Mouse (Mus musculus) gastrocnemius, postnatal 36 days (tissue): ENCODE measurements around the gene Hic1. TPM values are rescaled to one million over a fixed set of nuclear protein-coding genes. Genes with fewer than 3 reads are reported as not detected.
"Not testable (repeated sequence)": the region's sequence is repeated elsewhere in the genome, so short reads cannot be mapped to it uniquely, and the experiment has no call there.

Experiments
- DNase-seq, 2 experiments: peaks; one replicate each; pipeline ENCODE4 v3.0.0; 2022
- intact Hi-C: fragments of 180-260 bp; cut with DNase I; formaldehyde crosslinking; loops from one replicate; pipeline ENCODE4 v1.15.1; 2025
- total RNA-seq, 2 experiments: library from RNA; stranded (reverse); gene quantifications; 2 replicates each; pipeline ENCODE4 v1.2.3; 2021

The Hic1 gene
- total RNA-seq, 2 experiments from 2014 or later = 5.1 to 7.2 TPM

DNA sequence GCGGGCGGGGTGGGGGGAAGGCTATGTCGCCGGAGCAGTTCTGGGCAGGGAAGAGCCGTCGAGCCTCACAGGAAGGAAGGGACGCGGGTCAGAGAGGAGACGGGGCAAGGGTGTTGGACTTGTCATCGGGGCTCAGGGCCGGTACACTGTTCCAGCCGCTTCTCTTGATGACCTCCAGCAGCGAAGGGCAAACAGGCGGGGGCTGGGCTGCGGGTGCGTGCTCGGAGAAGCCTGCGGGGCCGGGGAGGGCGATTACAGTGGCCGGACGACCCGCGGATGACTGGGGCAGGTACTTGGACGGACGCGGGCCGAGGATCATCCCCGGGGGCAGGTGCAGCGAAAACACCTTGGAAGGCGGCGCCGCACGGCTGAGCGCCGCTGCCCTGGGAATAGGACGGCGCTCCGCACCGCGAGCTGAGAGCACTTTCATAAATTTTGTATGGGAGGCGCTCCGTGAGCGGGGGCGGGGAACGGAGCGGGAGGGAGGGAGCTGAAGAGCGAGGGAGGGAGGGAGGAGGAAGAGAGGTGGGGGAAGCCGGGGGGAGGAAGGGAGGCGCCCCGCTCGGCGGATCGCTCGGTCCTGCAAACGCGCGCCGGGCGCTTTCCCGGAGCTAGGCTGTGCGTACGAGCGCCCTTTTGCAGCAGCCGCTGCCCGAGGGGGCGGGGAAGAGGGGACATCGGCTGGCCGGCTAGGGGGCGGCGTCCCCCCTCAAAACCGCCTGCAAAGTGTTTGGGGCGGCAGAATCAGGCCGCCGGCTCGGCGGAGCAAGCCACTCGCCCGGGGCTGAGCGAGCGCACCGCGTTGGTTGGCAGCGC is 24.1 kb upstream of the Hic1 start, which contains the start of gene Rtn4rl1:
TSS of gene Rtn4rl1 (plus strand) at position 528 of the 816 bp plus-strand sequence.
- peak; percentile 45 to 48 for DNase-seq
- intact Hi-C loops = loop anchor here (1.0 to 2.0 kb wide), 2 partner anchors 37 to 98 kb away; no protein-coding TSS in a partner anchor

DNA sequence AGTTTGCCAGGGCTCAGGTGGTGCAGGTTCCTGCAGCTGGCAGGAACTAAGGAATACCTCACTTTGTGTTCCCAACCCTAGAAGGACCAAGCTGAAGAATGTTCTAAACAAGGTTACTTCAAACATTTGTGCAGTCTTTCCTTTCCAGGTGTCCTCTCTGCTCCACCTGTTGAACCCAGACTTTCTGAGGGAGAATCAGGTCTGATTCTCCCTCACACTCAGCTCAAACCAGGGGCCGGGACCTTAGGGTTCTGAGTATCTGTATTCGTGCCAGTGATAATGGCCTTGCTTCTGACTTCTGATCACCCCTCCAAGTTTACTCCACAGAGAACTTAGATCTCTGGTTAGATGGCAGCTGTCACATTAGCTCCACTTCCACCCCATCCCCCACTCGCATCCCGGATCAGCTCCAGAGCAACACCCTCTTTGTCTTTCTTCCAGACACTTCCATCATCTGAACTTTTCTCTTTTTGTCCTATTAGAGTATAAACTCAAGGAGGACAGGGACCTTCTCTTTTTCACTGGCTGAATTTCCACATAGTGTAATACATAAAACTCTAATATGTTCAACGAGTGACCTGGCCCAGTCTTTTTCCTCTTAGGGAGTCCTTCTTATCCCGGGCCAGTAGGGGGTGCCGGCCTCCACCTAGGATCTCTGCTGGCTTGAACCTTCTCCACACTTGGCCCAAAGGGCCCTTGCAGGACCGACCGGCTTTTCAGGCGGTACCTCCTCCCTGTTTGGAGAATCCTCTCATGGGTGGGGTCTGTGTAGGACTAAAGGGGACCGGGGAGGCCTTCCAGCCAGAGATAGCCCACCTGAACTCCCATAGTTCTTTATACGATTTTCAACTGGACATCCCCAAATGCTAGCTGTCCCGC is 23.3 kb upstream of the Hic1 start:
- intact Hi-C loops = loop anchor here (1.0 to 2.0 kb wide), 2 partner anchors 38 to 99 kb away; no protein-coding TSS in a partner anchor
- peak; percentile 75 to 77 for DNase-seq

DNA sequence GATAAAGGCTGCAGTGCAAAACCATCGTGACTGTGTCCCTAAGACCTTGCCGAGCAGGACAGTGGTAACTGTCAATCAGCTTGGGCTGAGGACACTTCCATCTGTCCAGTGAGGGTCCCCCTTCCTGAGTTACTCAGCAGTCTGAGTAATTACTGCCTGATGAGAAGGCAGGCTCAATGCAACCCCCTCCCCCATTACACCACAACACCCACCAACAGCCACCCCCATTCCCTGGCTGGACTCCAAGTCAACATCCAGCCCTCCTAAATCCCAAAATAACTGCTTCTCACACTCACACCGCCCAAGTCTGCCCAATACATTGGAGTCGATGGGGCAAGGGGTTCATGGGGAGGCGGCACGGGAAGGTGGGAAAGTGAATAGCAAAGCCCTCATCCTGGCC is 22.5 kb upstream of the Hic1 start:
- no peak for DNase-seq
- intact Hi-C loops = loop anchor here (2.0 kb wide), 1 partner anchor 39 kb away; no protein-coding TSS in a partner anchor

DNA sequence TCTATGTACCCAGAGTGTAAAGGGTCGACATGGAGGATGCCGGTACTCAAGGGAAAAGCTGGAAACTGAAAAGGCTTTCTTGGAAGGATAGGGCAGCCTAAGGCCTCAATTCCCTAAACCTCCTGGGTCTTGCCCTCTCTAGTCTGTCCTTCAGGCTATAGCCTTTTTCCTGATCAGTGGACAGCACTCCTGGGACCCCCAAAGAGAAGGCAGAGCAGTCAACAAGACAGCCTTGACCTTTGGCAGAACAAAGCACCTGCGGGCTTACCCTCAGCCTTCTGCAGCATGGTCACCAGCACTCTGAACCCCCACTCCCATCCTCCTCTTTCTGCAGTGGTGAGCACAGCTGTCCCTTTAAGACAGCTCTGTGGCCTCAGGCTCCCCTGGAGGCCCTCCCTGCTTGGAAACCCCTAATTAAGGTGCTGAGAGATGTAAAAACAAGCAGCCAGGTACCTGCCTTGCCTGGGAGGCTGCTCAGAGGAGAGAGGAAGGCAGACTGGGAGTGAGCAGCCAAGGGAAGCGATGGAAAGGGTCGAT is 21.7 kb upstream of the Hic1 start, which contains the start of gene Dph1:
TSS of gene Dph1 (minus strand) at position 337 of the 537 bp plus-strand sequence.
- no peak for DNase-seq
- intact Hi-C loops = no loop called here

DNA sequence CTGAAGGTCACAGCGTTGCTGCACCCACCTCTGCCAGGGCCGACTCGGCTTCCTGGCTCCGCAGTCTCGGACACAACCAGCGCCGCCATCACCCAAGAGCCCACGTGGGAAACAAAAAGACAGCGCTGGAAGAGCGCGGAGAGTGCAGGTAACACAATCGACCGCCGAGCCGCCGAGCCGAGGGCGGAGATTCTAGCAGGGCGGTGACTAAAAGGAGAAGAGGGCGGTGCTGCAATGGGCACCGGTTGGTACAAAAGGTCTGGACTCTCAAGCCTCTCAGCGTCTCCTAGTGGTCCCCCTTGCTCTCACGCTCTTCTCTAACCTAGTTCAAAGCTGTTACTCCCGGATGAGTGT is 21.0 kb upstream of the Hic1 start:
- intact Hi-C loops = no loop called here
- peak; percentile 59 to 69 for DNase-seq

DNA sequence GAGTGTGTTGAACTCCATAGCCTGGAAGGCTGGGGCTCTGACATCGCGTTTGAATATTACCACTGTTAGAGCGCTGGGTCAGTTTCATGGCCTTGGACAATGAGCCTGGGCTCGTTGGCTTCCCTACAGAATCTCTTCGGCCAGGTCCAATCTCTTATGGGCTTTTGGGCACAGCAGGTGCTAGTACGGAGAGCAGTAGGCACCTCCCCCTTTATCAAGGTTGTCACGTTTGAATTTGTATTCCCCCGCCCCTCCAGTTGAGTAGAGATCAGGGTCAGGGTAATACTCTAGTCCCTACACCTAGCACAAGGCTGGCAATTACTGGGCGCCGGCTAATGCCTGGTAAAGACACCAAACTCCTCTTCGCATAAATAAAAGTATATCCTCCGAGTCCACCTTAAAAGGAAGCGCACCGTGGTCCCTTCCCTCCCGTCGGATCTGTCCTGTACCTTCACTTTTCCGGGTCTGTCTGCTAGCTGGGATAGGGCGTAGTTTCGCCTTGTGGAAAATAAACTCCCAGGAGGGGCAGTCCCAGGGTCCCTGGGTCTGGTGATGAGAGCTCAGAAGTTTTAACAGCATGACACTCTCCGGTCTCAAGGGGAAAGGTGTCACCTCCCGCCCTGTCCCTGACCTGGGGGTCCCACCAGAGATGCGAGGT is 20.5 kb upstream of the Hic1 start:
- intact Hi-C loops = no loop called here
- no peak for DNase-seq

DNA sequence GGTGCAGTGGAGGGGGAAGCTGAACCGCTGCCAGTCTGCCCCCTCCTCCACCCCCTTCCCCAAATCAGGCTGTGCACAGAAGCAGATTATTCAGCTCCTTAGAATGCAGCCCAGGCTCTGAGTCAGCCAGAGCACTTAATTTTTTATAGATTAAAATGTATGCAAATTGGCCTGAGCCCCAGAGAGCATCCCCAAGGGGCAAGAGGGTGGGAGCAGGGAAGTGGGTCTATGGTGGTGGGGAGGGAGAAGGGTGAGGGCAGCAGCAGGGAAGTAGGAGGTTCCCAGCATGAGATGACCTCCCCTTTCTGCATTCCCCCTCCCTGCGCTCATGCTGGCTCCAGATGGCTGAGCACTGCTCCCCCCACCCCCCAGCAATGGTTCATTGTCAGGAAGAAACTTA is 15.7 kb upstream of the Hic1 start:
- intact Hi-C loops = loop anchor here (5.0 kb wide), 1 partner anchor 212 kb away; no protein-coding TSS in a partner anchor

DNA sequence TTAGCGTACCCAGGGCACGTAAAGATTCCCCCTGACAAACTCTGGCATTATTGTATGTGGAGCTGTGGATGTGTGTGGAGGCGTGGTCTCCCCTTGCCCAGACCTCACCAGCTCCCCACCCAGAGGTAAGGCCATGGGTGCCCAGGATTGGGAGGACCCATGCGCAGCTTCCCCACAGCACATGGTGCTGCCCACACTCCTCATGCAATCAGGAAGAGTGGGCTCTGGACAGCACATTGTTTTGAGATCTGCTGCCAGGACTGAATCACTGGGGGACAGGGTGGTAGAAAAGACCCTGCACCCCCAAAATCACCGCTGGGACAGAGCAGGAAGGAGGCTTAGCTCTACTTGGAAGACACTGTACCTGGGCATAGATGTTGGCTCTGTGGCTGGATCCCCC is 15.3 kb upstream of the Hic1 start:
- intact Hi-C loops = loop anchor here (5.0 kb wide), 1 partner anchor 213 kb away; no protein-coding TSS in a partner anchor
- no peak for DNase-seq

More for the DNA sequence above, 15.7 kb upstream of the Hic1 start:
- DNase-seq = no peak

DNA sequence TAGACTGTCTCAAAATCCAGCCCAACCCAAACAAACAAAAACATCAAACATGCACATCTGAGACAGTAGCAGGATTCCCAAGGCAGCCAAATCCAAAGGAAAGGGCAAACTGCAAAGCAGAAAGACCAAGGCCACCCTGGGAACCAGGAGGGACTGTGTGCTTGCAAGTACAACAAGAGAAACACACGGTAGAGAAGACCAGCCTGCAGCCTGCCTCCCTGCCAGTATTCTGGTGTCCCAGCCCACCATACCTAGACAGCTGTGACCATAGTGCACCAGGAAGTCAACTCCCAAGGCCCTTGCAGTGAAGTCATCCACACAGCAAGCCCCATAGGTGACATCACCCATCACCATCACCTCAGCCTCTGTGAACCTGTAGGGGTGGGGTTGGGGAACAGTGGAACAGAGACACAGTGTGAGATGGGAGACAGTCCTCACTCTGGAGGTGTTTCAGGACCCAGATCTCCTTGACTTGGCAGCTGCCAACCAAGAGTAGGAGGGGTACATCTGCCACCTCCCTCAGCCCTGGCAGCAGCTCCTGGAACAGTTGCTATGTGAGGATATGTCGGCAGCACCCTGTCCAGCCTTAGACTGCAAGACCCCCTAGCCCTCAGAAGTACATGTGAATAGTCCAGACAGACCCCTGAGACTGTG is 14.7 kb upstream of the Hic1 start:
- intact Hi-C loops = loop anchor here (5.0 kb wide), 1 partner anchor 213 kb away; no protein-coding TSS in a partner anchor
- no peak for DNase-seq

DNA sequence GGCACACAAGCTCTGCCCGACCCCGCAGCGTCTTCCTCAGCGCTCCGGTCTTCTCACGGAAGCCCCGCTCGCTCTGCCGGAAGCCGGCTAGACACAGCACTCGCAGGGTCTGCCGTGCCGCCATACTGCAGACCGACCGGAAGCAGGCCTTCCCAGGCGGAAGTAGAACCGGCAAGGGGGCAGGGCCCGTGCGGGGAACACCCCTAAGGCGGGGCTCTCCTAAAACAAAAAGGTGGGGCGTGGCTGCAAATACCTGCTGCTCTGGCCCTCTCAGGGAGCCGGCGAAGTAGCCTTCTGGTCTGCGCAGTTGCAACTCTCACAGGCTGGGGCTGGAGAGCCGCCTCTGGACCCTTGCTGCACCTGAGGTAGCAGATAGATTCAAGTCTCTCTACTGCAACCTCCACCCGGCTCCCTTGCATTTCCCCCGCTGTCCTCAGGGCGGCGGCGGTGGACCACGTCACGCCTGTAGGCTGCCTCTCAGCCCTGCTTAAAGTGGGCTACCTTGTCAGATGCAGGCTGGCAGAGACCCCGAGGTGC is 9.4 kb upstream of the Hic1 start, which contains the start of gene Ovca2:
TSS of gene Ovca2 (minus strand) at position 164 of the 537 bp plus-strand sequence.
- peak; percentile 80 to 86 for DNase-seq
- intact Hi-C loops = no loop called here

DNA sequence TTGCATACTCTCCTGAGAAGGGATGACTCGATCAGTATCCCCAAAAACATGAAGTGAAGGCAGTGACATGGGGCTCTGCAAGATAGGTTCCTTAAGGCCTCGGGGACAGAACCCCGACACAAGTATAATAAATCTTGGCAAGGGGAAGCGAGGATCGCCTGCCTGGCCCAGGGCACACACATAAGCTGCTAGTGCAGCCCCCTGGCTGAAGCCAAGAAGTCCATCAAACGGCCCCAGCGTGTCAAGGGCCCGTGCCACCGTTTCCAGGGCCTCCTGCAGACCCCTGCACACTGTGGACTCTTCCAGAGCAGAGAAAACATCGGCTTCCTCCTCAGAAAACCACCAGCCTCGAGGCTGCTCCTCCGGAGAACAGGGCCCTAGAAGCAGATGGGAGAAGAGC is 8.7 kb upstream of the Hic1 start:
- no peak for DNase-seq
- intact Hi-C loops = no loop called here

DNA sequence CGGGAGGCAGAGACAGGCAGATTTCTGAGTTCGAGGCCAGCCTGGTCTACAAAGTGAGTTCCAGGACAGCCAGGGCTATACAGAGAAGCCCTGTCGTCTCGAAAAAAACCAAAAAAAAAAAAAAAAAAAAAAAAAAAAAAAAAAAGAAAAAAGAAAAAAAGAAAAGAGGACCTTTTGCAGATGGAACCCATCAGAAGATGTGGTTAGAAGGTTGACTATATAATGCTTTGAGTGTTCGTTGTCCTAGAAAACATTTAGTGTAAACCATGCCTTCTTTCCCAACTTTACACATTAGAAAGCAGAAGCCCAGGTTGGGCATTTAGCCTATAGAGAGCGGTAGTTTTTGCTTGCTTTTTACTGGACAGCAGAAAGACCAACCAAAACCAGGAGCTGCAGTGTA is 5.3 kb upstream of the Hic1 start:
- DNase-seq, intact Hi-C loops: not testable (repeated sequence)

DNA sequence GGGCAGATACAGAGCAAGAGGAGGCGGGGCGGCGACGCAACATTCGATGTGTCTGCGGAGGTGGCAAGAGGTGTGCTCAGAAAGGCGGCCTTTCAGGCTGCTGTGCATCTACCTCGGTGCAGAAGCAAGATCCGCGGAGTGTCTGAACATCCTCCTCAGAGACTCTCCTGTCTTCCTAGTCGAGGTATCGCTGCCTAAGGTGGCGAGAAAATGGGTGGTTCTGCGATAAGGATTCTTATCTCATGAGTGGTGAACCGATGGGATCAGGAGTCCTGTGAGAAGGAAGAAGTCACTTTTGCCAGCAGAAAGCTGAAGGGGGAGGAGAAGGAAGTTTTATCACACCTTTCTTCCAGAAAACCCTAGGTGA is 4.5 kb upstream of the Hic1 start:
- DNase-seq = no peak
- intact Hi-C loops = no loop called here

DNA sequence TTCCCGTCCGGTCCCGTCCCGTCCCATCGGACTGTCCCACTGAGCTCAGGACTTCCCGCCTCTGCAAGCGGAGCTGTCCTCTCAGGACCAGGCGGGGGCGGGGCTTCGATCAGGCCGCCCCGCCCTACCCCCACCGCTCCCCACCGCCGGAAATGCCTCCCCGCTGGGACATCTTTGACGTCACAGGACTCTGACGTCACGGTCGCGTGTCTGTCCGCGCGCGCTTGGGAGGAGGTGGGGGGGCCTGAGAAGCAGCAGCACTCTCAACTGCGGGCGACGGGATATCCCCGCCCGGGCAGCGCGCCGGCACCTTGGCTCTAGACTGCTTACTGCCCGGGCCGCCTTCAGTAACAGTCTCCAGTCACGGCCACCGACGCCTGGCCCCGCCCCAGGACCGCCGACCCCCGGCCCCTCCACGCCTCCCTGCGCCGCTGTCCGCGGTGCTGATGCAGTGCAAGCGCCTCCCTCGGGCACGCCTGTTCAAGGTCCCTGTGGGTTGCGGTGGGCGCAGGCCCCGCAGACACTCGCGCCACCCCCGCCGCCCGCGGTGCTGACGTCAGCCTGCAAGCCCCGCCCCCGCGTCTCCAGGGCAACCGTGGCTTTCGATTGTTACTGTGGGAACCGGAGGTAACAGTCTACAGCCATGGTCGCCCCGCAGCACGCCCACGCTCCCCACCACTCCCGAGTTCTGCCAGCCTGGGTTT is 3.9 kb upstream of the Hic1 start:
- intact Hi-C loops = no loop called here
- peak; percentile 61 to 65 for DNase-seq

DNA sequence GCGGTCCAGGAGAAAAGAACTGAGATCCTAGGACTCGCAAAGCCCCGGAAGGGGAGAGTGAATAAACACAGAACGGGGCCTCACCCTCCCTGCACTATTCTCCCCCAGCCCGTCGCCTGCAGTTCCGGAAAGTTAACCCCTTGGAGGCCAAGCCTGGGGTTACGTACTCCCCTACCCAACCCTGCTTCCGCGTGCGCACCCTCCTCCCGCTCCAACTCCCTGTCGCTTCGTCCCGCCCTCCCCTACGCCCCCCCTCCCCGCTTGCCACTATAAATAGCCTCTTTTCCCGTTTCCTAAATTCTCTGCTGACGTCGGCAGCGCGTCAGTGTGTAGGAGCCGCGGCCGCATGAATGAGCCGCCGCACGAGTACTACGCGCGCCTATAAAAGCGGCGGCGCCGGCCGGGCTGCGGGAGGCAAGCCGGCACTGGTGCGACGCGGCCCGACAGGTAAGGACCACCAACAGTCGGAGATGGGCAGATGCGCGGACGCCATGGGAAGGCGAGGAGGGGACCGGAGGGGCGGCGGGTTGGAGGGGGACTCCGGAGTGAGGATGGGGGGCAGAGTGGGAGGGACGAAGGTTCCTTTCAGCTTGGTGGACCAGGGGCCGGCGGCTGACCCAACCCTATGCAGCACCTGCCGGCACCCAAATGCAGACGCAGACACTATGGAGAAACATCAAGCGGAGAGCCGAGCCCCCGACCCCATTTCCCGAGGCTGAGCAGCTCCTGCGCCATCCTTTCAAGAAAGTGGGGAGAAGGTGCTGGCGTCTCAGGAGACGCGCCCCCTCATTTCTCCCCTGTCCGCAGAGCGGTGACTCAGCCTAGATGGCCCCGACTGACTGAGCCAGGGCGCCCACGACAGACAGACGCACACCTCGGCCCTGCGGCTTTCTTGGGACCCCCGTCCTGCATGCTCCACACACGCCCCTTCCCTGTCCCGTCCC is 3.1 kb upstream of the Hic1 start:
- intact Hi-C loops = no loop called here
- peak in 1 of 2 experiments; percentile 12 for DNase-seq

DNA sequence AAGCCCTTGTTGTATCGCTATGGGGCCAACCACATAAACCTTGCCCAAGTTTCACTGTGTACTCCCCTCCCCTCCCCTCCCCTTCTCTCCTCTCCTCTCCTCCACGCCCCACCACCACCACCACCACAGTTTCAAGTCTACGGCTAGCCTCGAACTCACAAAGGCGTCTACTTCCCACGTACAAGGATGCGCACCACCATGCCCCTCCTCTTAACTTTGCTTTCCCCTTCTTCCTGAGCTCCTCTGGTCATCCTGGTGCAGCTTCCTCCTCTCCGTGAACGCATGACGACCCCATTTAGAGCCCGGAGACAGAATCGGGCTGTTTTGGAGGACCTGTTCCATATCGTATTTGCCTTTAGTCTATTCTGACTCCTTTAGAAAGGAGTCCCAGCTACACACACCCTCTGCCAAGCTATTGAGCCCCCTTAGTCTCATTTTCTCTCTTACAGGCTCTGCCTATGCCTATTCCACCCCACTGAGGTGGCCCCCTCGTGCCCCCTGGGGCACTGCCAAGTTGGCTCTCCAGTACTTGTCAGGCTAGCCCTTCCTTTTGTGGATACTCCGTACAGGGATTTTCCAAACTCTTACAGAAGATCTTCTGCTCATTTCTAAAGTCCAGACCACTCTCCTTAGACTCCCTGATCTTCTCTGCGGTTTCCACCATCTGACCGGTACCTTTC is 2.0 kb upstream of the Hic1 start:
- peak in 1 of 2 experiments; percentile 11 for DNase-seq
- intact Hi-C loops = no loop called here

DNA sequence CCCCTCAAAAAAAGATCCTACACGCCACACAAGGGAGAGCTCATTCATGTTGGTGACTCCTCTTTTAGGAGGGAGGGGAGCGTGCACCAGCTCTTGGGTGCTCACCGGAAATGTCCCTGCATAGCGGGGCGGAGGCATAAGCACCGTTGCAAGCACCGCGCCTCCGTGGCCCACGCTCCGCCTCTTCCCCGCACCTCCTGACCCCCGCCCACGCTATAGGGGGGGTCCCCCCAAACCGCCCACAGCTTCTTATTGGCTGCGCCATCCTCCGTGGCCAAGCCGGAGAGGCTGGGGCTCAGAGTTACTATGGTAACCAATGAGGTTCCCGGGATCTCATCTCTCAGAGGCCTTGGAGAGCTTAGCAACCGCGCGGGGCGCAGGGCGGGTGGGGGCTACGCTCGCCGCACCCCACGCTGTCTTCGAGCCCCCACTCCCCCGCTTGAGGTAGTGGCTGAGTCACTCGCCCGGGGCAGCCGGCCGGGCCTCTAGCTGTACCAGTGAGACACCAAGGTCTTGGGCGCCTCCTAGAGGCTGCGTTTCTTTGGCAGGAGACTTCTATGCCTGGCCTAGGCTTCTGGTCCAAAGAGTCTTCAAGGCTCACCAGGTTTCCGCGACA is 925 bp upstream of the Hic1 start:
- DNase-seq = peak; percentile 91 to 94
- intact Hi-C loops = no loop called here
